Mouse (Mus musculus) gastrocnemius, adult 8-10 months (tissue): ENCODE measurements around the gene Pam. TPM values are rescaled to one million over a fixed set of nuclear protein-coding genes. Genes with fewer than 3 reads are reported as not detected.

ENCODE experiments used
- DNase-seq, 2 experiments: peaks; one replicate each; pipeline ENCODE4 v3.0.0; 2022; ENCODE audit warnings: low spot score in 2 of 2
- total RNA-seq, 4 experiments: library from RNA; stranded (reverse); gene quantifications; 2 replicates each; pipeline ENCODE4 v1.2.4; 2022

Pam gene
- total RNA-seq = 10 to 100 TPM; 19.6 to 32.4 (median 23.9) TPM

DNA sequence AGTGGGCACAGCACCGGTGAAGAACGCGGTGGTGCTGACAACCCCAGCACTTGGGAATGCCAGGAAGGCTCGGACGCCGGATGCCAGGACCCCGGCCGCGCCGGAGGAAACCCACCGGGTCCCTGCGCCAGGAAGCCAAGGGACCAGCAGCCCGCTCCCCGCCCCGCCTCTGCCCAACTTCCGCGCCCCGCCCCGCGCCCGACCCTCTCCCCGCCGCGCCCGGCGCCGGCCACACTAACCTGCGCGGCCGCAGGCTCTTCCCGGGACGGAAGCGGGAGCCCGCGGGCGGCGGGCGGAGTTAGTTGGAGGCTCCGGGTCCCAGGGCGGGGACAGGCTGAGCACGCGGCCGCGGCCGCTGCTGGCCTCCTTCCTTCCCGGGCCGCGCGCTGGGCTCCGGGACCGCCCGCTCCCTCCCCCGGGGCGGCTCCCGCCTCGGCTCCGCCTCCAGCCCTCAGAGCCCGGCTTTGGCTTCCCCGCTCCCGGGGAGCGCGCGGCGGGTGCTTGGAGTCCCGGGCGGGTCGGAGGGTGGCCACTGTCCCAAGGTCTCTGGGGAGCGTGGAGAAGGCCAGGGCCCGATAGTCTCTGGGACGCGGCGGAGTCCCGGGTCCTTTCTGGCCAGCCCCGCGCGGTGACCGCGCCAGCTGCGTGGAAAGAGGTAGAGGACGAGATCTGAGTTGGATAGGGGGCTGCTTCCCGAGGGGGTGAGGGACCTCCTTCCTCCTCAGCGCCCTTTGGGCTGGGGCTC is at the start of gene Pam:
Gene Pam (minus strand): TSS at position 401 of the 745 bp plus-strand sequence.
- peak; percentile 71 to 74 for DNase-seq

DNA sequence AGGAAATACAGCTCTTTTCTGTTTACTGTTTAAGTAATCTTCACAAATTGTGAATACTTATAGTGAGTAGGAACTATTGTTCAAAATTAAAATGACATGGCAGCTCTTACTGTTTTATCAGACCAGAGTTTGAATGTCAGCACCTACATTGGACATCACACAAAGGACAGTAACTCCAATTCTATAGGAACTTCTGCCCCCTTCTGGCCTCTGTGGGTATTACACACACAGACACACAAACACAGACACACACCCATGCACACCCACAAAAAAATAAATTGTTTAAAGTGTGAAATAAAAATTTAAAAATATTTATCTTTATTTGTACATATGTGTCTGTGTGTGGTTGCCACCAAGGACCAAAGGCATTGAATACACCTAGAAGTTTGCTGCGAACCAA is 49.4 kb upstream of the Pam start:
- no peak for DNase-seq

DNA sequence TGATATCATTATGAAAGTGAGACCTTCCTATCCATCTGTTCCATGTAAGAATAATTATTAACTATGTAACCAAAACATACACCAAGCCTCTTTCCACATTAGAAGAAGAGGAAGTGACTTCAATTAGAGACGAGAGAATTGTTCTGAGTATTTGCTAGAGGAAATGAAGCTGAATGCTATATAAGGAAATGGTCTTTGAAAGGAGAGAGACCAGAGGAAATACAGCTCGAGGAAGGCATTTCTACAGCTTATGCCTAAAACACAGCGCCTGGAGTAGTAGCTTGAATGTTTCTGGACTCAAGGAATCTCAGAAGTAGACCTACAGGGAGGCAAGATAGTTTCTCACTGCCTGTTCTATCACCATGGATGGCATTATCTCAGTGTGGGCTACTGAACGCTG is 35.8 kb upstream of the Pam start:
- no peak for DNase-seq

DNA sequence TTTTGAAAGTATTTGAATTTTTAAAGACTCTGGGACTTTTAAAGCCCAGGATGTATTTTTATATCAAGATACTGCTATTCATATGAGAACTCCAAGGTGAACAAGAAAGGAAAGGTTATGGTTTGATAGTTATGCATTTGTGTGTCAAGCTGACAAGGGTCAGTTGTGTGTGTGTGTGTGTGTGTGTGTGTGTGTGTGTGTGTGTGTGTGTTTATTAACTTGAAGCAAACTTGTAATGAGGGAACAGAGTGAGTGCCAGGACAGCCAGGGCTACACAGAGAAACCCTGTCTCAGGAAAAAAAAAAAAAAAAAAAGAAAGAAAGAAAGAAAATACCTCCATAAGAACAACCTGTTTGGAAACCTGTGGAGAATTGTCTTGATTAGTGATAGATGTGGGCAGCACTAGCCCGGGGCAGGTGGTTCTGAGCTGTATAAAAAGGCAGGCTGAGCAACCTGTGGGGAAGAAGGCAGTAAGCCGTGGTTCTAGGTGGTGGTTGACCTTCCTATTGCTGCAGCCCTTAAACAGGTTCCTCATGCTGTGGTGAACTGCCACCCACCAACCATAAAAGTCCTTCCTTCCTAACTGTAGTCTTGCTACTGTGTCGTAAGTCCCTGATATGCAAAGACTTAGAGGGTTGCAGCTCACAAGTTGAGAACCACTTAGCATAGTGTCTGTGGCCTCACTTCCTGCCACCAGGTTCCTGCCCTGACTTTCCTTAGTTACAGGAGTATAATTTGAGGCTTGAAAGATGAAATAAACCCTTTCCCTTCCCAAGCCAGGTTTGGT is 34.3 kb upstream of the Pam start:
- DNase-seq = no peak

DNA sequence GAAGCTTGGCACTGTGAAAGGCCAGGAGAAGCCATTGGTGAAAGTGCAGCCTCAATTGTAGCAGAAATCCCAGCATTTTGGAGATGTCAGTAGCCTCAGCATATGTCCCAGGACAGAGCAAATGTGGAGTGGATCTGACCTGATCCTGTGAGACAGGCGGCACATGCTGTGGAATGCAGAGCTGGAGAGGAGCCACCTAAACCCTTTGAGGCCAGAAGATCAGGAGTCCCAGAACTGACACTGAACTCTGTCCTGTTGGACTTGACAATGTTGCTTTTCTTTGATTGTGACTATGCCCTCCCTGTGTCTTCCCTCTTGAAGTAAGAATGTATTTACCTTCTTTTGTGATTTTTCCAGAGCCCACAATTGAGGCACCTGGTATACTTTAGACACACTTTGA is 33.7 kb upstream of the Pam start:
- no peak for DNase-seq

DNA sequence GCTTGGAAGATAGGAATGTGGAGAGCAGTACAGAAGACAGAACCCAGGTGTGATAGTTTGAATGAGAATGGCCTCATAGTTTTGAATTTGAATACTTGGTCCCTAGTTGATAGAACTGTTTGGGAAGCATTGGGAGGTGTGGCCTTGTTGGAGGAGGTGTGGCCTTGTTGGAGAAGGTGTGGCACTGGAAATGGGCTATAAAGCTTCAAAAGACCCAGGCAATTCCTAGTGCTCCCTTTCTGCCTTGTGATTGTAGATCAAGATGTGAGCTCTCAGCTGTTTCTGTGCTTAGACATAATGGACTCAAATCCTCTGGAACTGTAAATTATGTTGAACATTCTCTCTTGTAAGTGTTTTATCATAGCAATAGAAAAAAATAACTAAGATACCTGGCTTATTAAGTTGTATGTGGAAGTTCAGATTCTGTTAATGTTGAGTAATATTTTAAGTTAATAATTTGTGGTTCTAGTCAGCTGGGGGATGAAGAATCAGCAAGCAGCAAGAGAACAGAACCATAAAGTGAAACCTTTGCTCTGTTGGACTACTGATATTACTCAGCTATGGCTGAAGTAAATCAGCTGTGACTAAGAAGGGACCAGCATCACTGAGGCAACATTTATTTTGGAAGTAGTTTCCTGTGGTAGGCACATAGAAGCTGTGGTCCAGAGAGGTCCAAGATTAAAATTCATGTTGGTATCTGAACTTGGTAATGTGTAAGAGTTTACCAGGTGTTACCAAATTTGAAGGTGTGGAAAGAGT is 33.1 kb upstream of the Pam start:
- no peak for DNase-seq

DNA sequence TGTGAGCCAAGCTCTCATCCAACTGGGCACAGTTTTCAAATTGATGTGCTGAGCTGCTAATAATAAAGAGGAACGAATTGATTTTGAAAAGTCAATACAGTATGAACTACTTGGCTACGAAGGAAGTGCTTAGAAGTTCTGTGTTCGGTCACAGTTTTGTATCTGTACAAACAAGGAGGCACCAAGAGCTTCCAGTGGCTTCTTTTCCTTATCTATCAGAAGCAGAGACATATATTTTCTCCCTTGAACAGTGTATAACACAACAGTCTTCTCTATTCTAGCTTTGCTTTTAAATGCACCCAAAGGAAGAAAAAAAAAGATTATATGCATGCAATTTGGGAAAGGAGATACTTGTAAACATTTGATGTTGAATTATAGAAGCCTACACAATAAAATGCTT is 30.8 kb upstream of the Pam start:
- DNase-seq = no peak

DNA sequence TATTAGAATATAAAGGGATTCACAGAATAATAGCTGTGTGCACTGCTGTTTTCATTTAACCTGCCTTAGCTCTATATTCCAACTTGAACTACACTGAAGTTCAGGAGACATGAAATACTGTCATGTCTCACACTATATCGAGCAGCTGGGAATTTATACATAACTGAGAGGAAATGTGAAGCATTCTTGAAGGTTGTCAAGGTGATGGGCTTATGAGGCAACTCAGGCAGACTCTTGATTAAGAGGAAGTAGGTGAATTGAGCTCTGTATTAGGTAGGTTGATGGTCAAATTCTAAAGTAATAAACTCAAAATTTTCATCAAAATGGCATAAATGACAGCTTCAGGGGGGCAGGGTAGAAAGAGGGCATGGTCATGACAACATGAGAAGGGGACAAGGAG is 29.3 kb upstream of the Pam start:
- no peak for DNase-seq

DNA sequence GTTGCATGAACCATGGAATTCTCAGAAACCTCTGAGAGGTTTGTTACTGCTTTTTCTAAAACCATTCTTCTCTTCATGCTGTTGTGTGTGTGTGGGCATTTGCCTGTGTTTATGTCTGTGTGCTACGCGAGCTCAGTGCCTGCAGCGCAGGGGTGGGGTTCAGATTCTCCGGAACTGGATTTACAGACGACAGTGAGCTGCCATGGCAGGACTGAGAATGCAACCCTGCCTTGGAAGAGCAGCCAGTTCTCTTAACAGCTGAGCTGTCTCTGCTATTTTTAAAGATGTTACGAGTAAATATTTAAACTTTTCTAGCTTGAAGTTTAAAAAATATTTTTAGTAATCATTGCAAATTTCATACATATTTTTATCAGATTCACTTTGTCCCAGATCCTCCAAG is 24.1 kb upstream of the Pam start:
- DNase-seq = no peak

DNA sequence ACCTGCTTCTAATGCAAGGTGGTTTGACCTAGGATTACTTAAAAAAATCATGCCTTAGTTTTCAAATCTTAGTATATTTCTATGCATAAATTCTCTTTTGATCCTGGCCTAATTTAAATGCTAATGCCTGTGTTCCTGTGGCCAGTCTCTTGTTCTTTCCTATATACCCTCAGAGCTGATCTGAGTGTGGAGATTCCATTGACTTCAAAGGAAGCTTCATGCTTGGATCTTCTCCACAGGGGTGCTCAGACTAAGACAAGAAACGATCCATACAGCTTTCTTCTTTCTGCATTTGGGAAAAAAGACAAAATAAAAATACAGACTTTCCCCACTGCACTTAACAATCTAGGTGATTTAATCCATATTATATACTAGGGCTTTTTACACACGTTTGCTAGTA is 12.2 kb upstream of the Pam start:
- no peak for DNase-seq

DNA sequence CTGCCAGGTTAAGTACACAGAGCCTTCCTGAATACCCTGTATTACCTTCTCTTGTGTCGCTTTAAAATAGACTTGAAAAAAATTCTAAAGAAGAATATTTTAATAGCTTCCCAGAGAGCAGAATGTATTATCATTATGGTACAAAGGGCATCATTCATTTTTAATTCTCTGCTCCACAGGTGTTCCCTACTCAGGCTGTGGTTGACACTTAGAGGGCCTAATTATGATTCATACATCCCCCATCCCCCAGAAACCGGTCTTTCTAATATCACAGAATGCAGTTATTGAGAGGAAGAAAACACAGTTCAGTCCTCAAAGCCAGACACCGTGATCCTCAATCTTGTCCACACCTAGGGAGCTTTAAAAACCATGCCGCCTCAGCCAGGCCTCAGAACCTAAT is 4.0 kb upstream of the Pam start:
- no peak for DNase-seq

DNA sequence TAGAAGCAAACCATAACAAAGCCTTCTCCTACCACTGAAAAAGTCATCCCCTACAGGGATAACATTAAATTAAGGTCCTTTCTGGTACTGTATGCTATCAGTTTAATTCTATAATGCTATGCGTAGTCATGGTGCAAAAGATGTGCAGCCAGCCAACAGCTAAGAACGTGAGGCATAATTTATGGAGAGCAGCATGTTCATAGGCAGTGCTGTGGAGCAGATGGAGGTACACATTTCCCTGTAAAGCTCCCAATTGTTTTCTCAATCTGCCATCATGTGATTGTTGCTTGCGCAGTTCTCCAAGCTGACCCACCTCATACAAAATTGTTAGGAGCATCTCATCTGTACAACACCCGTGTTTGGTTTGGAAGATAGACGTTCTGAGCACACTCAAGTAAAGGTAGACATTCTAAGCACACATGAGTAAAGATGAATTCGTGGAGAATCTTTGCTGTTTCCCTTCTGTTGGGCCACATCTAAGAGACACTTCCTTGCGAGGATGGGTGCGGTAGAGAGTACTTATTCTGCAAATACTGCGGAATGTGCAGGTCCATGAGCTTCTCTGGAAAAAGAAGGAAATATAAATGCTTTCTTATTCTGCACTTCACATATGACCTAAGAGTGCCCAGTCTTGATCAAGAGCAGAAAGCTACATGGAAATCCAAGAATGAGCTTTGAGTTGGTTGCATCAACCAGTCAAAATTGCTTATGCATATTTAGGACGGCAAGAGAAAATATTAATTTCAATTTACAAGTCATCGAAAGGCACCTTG is 2.7 kb upstream of the Pam start:
- no peak for DNase-seq

DNA sequence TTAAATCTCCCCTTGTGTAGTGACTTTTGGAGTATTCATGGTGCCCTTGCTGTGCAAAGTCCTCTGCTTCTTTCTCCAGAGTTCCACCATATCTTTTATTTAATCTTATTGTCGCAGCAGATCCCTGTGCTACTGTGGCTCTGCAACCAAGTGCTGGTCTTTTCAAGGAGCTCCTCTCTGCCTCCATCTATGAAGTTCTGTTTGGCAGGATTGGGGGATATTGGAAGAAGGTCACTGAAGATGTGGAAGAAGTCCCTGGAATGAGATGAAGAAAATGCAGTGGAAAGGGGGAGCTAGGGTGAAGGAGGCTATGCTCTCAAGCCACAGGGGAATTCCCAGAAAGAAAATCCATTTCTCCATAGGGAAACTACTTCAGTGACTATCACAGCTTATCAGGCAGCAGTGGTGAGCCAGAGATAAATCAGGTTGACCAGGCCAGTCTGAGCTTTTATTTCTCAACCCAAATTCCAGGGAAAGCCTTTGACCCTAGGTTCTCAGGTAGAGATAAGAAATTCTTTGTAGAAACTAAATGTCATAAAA is 1.0 kb upstream of the Pam start:
- DNase-seq = no peak

DNA sequence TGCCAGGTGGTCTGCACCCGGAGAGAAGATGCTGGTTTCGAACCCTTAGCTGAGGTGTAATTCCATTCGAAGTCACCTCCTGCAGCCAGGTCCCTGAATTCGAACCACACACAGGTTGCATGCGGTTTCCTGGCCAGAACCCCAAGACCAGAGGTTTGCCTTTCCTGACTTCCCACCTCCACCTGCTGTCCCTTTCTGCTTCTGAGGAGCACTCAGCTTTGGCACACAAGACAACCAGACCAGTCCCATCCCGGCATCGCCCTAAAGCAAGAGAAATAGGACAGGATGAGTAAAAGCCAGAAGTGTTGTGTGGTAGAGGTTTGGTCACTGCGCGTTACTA is 515 bp upstream of the Pam start:
- DNase-seq = no peak

DNA sequence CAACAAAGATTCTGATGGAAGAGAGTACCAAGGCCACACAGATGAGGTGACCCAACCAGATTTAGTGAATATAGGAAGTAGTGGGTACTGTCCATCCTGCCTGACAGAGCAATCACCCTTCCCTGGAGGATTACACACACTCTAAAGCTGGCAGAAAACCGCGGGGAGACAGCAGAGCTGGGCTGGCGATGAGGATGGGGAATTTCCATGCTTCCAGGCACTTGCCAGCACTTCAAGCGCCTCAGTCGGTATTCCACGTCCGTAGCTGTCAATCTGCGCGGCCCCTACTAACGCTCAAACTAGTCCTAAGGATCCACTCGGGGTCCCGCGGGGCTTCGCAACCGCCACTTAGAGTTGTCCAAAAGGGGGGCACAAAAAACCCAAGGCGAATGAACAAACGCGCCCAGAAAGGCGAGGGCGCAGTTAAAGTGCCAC is 618 bp downstream of the Pam start:
- DNase-seq = peak in 1 of 2 experiments; percentile 9

DNA sequence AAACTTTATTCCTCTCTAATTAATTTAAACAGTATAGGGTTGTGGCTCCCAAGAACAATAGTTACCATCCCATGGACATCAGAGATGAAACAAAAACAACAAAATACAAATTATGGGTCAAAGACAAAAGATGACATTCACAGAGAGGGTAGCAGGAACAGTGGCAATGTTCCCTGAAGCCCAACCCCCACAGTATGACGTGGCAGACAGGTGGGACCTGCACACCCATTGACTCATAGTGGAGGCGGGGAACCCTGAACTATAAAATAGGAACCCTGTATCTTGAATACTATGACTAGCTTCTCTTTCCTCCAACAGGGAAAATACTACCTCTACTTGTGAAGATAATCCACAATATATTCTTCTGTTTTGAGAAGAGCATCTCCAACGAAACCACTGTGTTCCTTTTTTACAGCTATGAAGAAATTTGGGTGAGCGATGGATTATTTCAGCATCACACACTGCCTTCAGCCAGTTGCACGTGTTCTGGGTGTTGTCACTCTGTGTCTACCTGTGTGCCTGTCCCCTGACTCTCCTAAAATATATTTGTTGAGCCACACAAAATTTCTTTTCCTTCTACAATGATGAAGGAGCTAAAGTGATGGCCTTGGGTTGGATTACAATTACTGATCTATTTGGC is 6.0 kb downstream of the Pam start:
- no peak for DNase-seq

DNA sequence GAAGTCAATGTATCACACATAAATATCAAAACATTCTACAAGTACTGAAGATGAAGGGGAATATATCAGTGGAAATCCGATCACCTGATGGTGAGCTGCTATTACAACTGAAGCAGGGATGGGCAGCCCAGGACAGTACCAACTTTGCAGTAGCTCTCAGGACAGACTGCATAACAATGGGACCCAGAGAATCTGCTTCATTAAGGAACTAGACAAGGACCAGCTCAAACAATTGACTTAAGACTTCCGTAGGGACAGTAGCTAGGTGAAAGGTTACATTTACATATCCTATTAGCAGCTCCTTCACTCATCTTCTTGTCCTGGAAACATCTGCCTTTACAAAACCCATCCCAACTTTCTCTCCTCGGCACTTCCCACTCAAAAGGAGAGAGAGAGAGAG is 9.0 kb downstream of the Pam start:
- no peak for DNase-seq

DNA sequence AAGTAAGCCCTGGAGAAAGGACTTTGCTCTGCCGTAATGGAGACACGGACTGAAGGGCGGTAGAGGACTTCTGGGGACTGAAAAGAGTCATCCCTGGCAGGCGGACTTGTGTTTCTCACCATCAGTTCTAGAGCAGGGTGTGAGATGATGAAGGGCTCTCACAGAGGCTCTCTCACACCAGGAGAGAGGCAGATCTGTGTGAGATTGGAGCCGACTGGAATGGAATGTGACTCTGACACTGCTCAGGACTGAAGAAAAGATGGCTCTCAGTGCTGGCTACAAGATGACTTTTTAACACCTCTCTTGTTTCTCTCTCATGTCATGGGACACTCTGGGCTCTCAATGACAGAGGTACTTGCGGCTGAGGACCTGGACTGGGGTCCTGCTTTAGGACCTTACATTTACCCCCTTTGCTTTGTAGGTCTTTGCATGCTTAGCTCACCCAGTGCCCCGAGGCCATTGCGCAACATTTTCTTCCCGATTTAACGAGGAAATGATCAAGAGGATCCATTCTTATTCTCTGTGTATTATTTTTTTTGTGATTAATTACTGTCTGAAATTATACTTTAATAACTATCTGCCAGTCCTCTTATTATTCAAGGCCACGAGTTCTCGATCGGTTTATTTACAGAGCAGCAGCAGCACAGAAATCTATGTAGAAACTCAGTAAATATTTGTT is 10.7 kb downstream of the Pam start:
- no peak for DNase-seq

DNA sequence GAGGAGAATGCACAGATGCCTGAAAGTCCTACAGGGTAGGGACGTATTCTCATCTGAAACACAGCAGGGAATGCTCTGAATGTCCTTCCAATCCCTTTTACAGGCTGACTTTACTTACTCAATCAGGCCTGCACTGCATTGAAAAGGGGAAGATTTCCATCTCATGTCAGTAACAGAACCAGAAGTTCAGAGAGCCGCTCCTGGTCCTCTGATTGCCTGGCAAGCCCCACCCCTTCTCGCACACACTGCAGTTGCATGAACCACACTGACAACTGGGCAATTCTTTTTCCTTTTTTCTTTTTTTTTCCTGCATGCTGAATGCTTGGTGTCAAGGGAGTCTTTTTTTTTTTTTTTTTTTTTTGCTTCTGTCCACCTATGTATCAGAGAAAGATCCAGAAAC is 11.9 kb downstream of the Pam start:
- DNase-seq = no peak

DNA sequence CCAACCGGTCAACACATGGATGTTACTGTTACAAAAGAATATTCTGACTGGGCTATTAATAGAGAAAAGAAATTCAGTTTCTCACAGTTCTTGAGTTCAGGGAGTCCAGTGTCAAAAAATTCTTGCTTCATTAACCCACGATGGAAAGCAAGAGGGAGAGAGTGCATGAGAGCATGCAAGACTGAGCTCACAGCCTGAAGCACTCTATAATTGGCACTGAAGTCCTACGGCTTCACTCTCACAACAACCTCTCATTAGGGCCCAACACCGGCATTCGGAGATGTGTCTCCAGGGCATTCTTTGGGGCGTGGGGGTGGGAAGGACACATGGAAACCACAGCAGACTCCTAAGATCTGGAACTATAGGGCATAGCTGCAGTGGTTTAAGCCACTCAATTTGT is 12.5 kb downstream of the Pam start:
- DNase-seq = no peak
